Mouse (Mus musculus) thymus, adult 18-20 months (tissue): ENCODE data around the gene Trim66.

Experiments used
- DNase-seq, 2 experiments: peaks; one replicate each; pipeline ENCODE4 v3.0.0; 2022; ENCODE audit warnings: mixed read lengths in 2 of 2

Trim66 gene

GRCm38 (mm10) chr7:109445012-109445411 lies 62.9 kb downstream of the Trim66 start:
- DNase-seq, result no peak

GRCm38 (mm10) chr7:109442739-109443138 lies 65.2 kb downstream of the Trim66 start:
- DNase-seq, result no peak

GRCm38 (mm10) chr7:109440697-109441269 lies 67.2 kb downstream of the Trim66 start:
- no peak for DNase-seq

GRCm38 (mm10) chr7:109438781-109439591 lies 68.9 kb downstream of the Trim66 start, which contains the start of gene Stk33:
Stk33 (minus strand) TSS chr7:109439081.
- no peak for DNase-seq

GRCm38 (mm10) chr7:109424422-109425159 lies 83.3 kb downstream of the Trim66 start:
- no peak for DNase-seq

GRCm38 (mm10) chr7:109422803-109423202 lies 85.1 kb downstream of the Trim66 start:
- no peak for DNase-seq

GRCm38 (mm10) chr7:109405491-109405890 lies 102.4 kb downstream of the Trim66 start:
- DNase-seq, result no peak

GRCm38 (mm10) chr7:109399299-109399698 lies 108.6 kb downstream of the Trim66 start:
- no peak for DNase-seq
